Mouse (Mus musculus): ENCODE measurements around the gene Pofut1.

GRCm38 (mm10) chr2:153222130-153222529, 19.2 kb upstream of the Pofut1 start:
- TF ChIP-seq POLR2A (IDR thresholded peaks at IDR 0.05; ENCODE audit: low read depth, low read length) = no peak
- TF ChIP-seq CTCF (conservative IDR thresholded peaks at IDR 0.05; ENCODE audit: insufficient read depth, insufficient read length, low read depth, low read length) = no peak

Data from kidney, adult 2 months (tissue).